ENCODE assay signal across 8 mouse cellular contexts in genomic region chr17:78199626-78200560, GRCm38 (mm10). TPM values are rescaled to one million over a fixed set of nuclear protein-coding genes. Genes with fewer than 3 reads are reported as not detected.
DNase-seq lines count a peak whose midpoint lies in the region; ATAC-seq lines count a peak whose summit lies in the region.

Gene Crim1, plus strand, starts transcription at chr17:78200248.

- H3K9me3 ChIP-seq in embryonic facial prominence, embryonic 15.5 days (replicated peaks) = no peaks in the 10 kb centered on the region
- no peaks in the 10 kb centered on the region for H3K9me3 ChIP-seq in heart, embryonic 11.5 days (replicated peaks; ENCODE audit: control insufficient read depth, low read length)
- no peaks in the 10 kb centered on the region for H3K9me3 ChIP-seq in kidney, embryonic 15.5 days (replicated peaks)
- H3K9me3 ChIP-seq in liver, embryonic 12.5 days (replicated peaks) = no peaks in the 10 kb centered on the region

- peak within 1 kb of the TSS; percentile 69 for H3K4me3 ChIP-seq in embryonic facial prominence, embryonic 15.5 days (replicated peaks)
- peak within 1 kb of the TSS; percentile 77 for H3K4me3 ChIP-seq in heart, embryonic 11.5 days (ENCODE audit: low read depth, low read length)
- H3K4me3 ChIP-seq in kidney, embryonic 15.5 days (replicated peaks) = peak within 1 kb of the TSS; percentile 92
- peak within 1 kb of the TSS; percentile 74 for H3K4me3 ChIP-seq in liver, embryonic 12.5 days

- no peaks in the 10 kb centered on the region for H3K36me3 ChIP-seq in embryonic facial prominence, embryonic 15.5 days
- H3K36me3 ChIP-seq in heart, embryonic 11.5 days (ENCODE audit: control insufficient read depth, insufficient read depth, low read length) = no peaks in the 10 kb centered on the region
- H3K36me3 ChIP-seq in kidney, embryonic 15.5 days = no peaks in the 10 kb centered on the region
- no peaks in the 10 kb centered on the region for H3K36me3 ChIP-seq in liver, embryonic 12.5 days
- H3K36me3 ChIP-seq in splenic B cell, adult 2 months (ENCODE audit: control insufficient read depth, insufficient read depth, low read length, poor library complexity, severe bottlenecking) = no peaks in the 10 kb centered on the region

- peaks cover 32% of the 10 kb centered on the region for H3K4me1 ChIP-seq in embryonic facial prominence, embryonic 15.5 days
- H3K4me1 ChIP-seq in heart, embryonic 11.5 days (ENCODE audit: control insufficient read depth, insufficient read depth, low read length) = no peaks in the 10 kb centered on the region
- peaks cover 39% of the 10 kb centered on the region for H3K4me1 ChIP-seq in kidney, embryonic 15.5 days
- peaks cover 40% of the 10 kb centered on the region for H3K4me1 ChIP-seq in liver, embryonic 12.5 days

- H3K4me2 ChIP-seq in embryonic facial prominence, embryonic 15.5 days (replicated peaks) = peak within 1 kb of the TSS; percentile 97
- H3K4me2 ChIP-seq in heart, embryonic 11.5 days = peak within 1 kb of the TSS; percentile 96
- peak within 1 kb of the TSS; percentile 92 for H3K4me2 ChIP-seq in kidney, embryonic 15.5 days
- H3K4me2 ChIP-seq in liver, embryonic 12.5 days = peak within 1 kb of the TSS; percentile 99

- WGBS in embryonic facial prominence, embryonic 15.5 days = under 1% methylated on average over 71 of the region's 90 CpGs
- WGBS in heart, embryonic 11.5 days (ENCODE audit: insufficient replicate concordance) = under 1% methylated on average over 68 of the region's 90 CpGs
- under 1% methylated on average over 78 of the region's 90 CpGs for WGBS in kidney, embryonic 15.5 days
- 2% methylated on average over 57 of the region's 90 CpGs for WGBS in liver, embryonic 12.5 days (ENCODE audit: insufficient replicate concordance)

- H3K9ac ChIP-seq in embryonic facial prominence, embryonic 15.5 days = peak within 1 kb of the TSS; percentile 73
- H3K9ac ChIP-seq in heart, embryonic 11.5 days (ENCODE audit: low read depth, low read length) = peak within 1 kb of the TSS; percentile 77
- peak within 1 kb of the TSS; percentile 85 for H3K9ac ChIP-seq in kidney, embryonic 15.5 days
- H3K9ac ChIP-seq in liver, embryonic 12.5 days = peak within 1 kb of the TSS; percentile 74

- DNase-seq in 3134 (ENCODE audit: extremely low read depth, insufficient read length, low spot score) = peak; percentile 86
- peak; percentile 89 to 93 for DNase-seq in adrenal gland, postnatal 36 days
- peak; percentile 74 for DNase-seq in naive thymus-derived CD4-positive, alpha-beta T cell, adult 2 months (ENCODE audit: low read depth)
- peak; percentile 57 for DNase-seq in splenic B cell, adult 2 months (ENCODE audit: low read depth, low spot score)

- ATAC-seq in embryonic facial prominence, embryonic 15.5 days (ENCODE audit: insufficient number of reproducible peaks, low FRiP score, low TSS enrichment, low read depth) = peak; percentile 87
- ATAC-seq in heart, embryonic 11.5 days (replicated peaks; ENCODE audit: insufficient number of reproducible peaks, low FRiP score, low TSS enrichment) = peak; percentile 83
- ATAC-seq in kidney, embryonic 15.5 days (replicated peaks; ENCODE audit: low FRiP score) = peak; percentile 82
- ATAC-seq in liver, embryonic 12.5 days = peak; percentile 82

- no peaks in the 10 kb centered on the region for H3K27me3 ChIP-seq in embryonic facial prominence, embryonic 15.5 days
- peaks cover 23% of the 10 kb centered on the region for H3K27me3 ChIP-seq in heart, embryonic 11.5 days (ENCODE audit: control insufficient read depth, insufficient read depth, low read length)
- peaks cover 6% of the 10 kb centered on the region; the same call in 1 of the 2 replicates for H3K27me3 ChIP-seq in kidney, embryonic 15.5 days
- peaks cover 45% of the 10 kb centered on the region for H3K27me3 ChIP-seq in liver, embryonic 12.5 days (replicated peaks)
- H3K27me3 ChIP-seq in splenic B cell, adult 2 months (ENCODE audit: control insufficient read depth, insufficient read depth, low read length, poor library complexity, severe bottlenecking) = no peaks in the 10 kb centered on the region; the same call in 1 of the 2 replicates

- H3K27ac ChIP-seq in embryonic facial prominence, embryonic 15.5 days (replicated peaks) = peak within 1 kb of the TSS; percentile 97
- H3K27ac ChIP-seq in heart, embryonic 11.5 days (ENCODE audit: low read depth, low read length) = peak within 1 kb of the TSS; percentile 85
- H3K27ac ChIP-seq in kidney, embryonic 15.5 days = peak within 1 kb of the TSS; percentile 98
- H3K27ac ChIP-seq in liver, embryonic 12.5 days = peak within 1 kb of the TSS; percentile 82

RNA-seq across cellular contexts. Expression of gene Crim1, which starts in this region (rescaled TPM):
- 10 to 100 TPM; 35.0 to 37.0 TPM for total RNA-seq in adrenal gland, postnatal 36 days (2021)
- 7.2 and 8.6 TPM in 2 replicates for polyA plus RNA-seq in embryonic facial prominence, embryonic 15.5 days (2015; fragmentation: Nextera tagmentation; extraction: Ambion mirVana)
- 2.1 and 2.9 TPM in 2 replicates for polyA plus RNA-seq in heart, embryonic 11.5 days (2014; fragmentation: Nextera tagmentation; extraction: Ambion mirVana)
- polyA plus RNA-seq in kidney, embryonic 15.5 days (2015; fragmentation: Nextera tagmentation; extraction: Ambion mirVana) = 6.2 and 6.5 TPM in 2 replicates
- polyA plus RNA-seq in liver, embryonic 12.5 days (2016; fragmentation: Nextera tagmentation; extraction: Ambion mirVana) = 1.5 and 2.1 TPM in 2 replicates

Comparison
In these comparisons a context has a peak if more than half of its experiments do, and no peak if none do; other contexts are left out.
1. Peak in every context shown above with its lines: DNase-seq, ATAC-seq, H3K4me3 ChIP-seq and H3K27ac ChIP-seq.